Mouse (Mus musculus): ENCODE results near the gene Ppp1r9a.
A peak's percentile ranks its signal among the peaks of the same experiment; 100 is the strongest.

DNA sequence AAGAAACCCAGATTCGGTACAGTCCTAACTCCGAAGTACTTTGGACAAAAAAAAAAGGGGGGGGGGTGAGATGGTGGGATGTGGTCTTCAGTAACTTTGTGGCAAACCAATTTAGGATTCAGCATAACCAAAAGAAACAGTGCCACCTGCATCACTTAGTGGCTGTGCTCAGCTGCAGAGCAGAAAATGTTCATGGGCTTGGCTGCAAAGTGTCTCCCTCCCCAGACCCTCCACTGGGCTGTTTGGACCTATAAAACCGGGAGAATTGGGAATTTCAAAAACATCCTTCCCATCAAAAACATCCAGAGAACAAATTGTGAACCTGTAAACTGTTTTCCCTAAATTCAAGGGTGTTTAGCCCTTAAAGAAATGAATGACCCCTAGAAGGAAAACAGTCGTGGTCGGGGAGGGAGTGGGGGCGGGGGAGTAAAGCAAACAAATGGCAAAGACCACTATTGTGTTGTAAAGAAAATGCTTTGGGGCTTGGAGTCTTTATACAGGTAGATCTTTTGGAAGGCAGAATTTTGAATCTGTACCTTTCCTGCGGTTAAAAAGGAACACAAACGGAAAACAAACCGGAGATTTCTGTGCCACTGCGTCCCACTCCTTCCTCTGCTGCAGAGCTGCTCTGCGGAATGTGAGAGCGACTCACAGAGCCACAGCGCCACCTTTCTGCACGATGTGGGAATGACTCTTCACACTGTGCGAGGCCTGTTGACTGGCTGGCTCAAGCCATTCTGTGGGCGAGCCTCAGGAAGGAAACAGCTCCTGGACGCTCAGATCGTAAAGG lies 207.4 kb downstream of the Ppp1r9a start:
- TF ChIP-seq CTCF (IDR thresholded peaks at IDR 0.05; ENCODE audit: control insufficient read depth, insufficient read depth, insufficient read length) (peak; percentile 97), CEBPB (IDR thresholded peaks at IDR 0.05; ENCODE audit: low read depth) (no peak)
